Mouse (Mus musculus) urinary bladder, adult 2 months (tissue): ENCODE results near the gene Lcor. TPM values are rescaled to one million over a fixed set of nuclear protein-coding genes. Genes with fewer than 3 reads are reported as not detected.

ENCODE experiments used
- DNase-seq: peaks from one replicate; pipeline ENCODE4 v3.0.0; 2022; ENCODE audit warnings: low spot score
- polyA plus RNA-seq: library from polyadenylated mRNA; depleted of rRNA; stranded (reverse); fragments of >200 nt; gene quantifications from 2 replicates; pipeline ENCODE4 v1.2.3, GENCODE M21; 2012; rRNA removed

The Lcor gene
- 1.3 and 2.5 TPM in 2 replicates for polyA plus RNA-seq

DNA sequence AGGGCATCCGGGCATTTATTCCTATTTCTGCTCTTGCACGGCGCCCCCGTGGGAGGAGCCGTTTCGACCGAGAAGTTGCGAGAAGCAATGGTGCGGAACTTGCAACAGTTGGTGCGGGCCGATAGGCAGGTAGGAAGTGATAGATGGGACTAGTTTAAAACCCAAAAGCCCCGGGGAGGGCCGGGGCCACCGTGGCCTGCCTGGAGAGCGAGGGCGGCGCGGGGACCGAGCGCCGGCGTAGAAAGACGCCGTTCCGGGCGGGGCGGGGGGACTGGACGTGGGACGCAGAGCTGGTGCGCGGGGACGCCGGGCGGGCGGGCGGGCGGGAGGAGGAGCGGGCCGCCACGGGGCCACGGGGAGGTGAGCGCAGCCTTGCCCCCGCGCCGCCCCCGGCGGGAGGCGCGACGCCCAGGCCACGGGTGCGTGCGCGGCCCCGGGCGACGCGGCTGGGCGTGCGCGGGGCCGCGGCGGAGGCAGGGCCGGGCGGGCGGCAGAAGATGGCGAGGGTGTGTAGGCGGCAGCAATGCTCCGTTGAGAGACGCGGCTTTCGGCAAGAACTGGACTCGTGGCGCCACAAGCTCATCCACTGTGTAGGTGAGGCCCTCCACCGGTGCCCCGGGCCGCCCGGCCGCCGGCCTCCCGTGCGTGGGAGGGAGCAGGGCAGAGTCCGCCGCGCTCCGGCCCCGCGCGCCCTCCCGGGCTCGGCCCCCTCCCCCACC, at the start of gene Lcor:
Lcor (plus strand) TSS at position 448 of the 719 bp plus-strand sequence.
- DNase-seq = peak; percentile 90

GRCm38 (mm10) chr19:41435366-41435765, 47.1 kb upstream of the Lcor start:
- DNase-seq = no peak

- no peak for DNase-seq
Observed at GRCm38 (mm10) chr19:41436461-41436860, 46.0 kb upstream of the Lcor start.

GRCm38 (mm10) chr19:41438953-41439352, 43.5 kb upstream of the Lcor start:
- no peak for DNase-seq

DNA sequence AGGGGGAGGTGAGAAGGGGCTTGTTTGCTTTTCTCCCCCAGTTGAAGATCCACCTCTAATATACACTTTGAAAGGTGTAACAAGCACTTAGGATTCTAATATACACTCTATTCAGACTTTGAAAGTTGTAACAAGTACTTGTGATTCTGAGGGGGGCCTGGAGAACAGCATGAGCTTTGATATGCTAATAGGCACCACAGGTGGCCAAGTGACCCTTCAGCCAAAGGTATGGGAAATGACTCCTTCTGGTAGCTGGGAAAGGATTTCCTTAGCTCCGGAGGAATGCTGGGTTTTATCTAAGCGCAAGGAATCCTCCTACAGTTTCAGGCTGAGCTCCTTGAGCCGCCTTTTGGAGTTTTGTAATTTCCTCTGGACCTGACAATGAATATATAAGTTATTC, 41.0 kb upstream of the Lcor start:
- DNase-seq = no peak

DNA sequence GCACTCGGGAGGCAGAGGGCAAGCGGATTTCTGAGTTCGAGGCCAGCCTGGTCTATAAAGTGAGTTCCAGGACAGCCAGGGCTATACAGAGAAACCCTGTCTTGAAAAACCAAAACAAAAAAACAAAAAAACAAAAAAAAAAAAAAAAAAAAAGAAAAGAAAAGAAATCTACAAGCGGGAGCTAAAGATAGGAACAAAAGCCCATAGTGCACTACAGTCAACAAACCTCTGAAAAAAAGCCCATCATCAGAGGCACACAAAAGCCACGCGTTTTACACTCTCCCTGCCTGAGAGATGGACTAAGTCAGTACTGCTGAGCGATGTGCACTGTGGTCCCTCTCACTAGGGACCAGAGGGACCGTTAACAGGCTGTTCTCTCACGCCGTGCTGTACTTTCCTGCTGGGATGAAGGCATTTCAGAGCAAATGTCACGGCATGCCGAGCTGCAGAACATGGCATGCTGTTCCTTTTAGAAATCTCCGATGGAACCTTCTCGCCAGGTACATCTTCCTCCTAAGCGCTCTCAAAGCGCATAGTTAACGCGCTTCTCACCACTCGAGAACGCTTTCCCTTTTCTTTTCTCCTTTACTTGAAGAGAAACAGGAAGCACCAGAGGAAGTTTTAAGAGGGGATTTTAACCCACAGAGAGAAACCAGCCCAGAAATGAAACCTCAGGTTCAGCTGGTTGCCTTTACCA, 40.4 kb upstream of the Lcor start:
- no peak for DNase-seq

DNA sequence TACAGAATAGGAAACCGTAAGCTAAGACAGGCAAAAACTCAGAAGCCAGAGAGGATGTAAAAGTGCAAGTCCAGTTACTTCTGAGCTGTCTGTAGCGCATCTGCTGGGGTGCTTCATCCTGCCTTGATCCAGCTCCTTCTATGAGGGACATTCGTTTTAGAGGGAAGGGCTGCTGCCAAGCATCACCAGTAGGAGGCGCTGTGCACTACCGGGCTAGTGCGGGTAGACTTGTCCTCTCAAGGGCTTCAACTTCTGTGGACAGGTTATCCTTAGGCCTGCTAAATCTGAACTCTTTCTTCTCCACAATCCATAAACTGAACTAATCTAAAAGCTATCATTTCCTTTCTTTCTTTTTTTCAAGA, 39.8 kb upstream of the Lcor start:
- DNase-seq = peak; percentile 38

- DNase-seq = no peak
Observed at GRCm38 (mm10) chr19:41444491-41444890, 37.9 kb upstream of the Lcor start.

GRCm38 (mm10) chr19:41445013-41445610, 37.3 kb upstream of the Lcor start:
- DNase-seq = no peak

- DNase-seq = no peak
Observed at GRCm38 (mm10) chr19:41445723-41446122, 36.7 kb upstream of the Lcor start.

DNA sequence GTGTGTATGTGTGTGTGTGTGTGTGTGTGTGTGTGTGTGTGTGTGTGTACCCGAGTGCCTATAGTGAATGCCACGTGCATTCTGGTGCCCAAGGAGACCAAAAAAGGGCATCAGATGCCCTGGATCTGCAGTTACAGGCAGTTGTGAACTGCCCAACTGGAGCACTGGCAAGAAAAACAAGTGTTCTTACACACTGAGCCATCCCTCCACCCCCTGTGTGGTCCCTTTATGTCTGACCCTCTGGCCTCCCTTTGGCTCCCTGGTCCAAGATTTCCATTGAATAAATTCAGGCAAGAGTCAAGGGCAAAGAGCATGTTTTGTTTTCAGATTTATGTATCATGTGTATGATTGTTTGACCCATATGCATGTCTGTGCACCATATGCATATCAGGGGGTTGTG, 35.3 kb upstream of the Lcor start:
- no peak for DNase-seq

DNA sequence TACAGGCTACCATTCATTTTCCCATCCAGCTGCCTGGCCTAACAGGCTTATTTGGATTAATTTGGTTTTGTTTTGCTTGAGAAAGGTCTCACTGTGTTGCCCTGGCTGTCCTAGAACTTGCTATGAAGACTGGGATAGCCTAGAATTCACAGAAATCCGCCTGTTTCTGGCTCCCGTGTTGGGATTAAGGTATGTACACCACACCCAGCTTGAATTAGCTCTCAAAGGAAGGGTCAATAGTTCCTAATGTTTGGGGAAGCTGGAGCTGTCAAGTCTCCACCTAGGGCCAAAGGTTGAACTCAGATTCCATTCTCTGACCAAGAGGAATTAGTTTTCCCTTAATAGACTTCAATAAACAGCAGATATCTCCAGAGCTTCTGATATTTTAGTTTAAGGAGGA, 34.7 kb upstream of the Lcor start:
- DNase-seq = no peak

DNA sequence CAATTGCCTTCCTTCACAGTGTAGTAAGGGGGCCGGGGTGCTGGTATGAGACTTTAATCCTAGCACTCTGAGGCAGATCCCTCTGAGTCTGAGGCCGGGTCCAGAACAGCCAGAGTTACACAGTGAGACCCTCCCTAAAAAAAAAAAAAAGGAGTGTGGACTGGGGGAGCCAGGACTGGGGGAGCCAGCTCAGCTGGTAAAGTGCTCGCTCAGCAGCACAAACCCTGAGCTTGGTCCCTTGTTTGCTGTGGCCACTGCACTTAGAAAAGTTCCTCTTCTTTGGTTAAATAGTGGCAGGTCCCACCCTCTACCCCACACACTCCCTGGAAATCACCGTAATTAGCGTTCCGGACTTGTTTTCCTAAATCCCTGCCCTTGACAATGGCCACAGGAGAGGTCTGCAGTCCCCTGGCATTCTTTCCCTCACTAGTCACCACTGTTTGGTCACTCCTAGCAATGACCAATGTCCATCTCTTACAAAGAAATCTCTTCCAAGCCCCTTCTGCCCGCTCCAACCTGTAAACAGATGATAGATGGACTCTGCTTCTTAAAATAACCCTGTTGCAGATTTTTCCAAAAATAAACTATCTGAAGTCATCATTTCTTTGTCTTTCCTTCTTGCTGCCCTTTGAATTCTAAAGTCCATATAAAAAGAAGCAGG, 32.9 kb upstream of the Lcor start:
- DNase-seq = no peak

DNA sequence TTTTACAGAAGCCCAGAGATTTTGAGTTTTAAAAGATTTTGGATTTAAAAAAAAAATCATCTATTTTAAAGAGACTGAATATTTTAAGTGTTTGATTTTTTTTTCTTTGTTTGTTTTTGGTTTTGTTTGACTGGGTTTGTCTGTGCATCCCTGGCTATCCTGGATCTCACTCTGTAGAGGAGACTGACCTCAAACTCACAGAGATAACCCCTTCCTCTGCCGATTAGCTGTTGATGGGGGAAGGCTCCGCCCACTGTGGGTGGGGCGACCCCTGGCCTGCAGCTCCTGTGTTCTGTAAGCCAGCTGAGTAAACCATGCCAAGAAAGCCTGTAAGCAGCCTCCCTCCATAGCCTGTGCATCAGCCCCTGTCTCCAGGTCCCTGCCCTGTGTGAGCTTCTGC, 30.3 kb upstream of the Lcor start:
- DNase-seq = no peak

GRCm38 (mm10) chr19:41454601-41455000, 27.8 kb upstream of the Lcor start:
- DNase-seq = no peak

- DNase-seq = no peak
Observed at GRCm38 (mm10) chr19:41455091-41455626, 27.3 kb upstream of the Lcor start.

DNA sequence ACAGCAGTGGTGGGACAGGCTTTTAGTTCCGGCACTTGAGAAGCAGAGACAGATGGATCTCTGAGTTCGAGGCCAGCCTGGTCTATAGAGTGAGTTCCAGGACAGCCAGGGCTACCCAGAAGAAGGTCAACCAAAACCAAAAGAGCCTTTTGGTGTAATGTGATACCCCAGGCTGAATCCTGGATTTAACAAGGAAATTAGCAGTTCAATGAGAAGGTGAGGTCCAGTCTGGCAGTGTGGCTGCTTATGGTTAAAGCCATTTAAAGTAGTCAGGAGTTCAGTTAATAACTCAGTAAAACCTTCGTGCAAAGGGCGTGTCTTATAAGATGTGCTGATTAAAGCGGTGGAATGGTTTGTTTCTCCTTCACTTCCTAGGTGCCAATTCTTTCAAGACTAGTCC, 25.3 kb upstream of the Lcor start:
- DNase-seq = no peak

GRCm38 (mm10) chr19:41462166-41462735, 20.2 kb upstream of the Lcor start:
- no peak for DNase-seq

DNA sequence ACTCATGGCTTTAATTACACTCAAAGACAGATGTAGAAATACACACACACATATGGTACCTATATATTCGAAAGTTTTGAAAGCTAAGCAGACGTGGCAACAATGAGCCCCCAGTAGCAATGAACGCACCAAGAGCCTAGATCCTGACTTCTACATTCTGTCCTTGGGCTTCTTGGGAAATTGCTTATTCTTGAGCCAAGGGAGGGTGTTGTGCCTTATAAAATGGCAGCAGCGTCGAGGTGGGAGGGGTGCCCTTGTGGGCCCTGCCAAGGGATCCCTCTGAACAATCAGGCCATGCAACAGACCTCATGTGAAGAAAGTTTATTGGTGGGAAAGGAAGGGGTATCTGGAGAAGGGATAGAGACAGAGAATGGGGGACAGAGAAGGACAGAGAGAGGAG, 18.6 kb upstream of the Lcor start:
- DNase-seq = no peak

DNA sequence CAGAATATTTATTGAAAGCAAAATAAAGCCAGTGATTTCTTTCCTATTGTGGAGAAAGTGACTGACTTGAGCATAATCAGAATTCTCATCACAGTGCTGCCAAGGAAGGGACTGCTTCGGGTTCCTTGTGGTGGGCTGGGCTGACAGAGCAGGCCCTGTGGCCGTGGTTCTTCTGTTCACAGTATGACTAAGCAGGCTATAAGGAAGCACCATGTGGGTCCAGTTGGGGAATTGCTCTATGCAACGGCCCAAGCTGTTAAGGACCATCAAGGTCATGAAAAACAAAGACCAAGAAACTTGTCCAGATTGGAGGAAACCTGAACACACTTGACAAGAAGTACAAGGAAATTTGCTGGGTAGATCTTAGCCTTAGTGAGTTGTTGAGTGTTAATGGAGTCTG, 16.0 kb upstream of the Lcor start:
- DNase-seq = no peak

DNA sequence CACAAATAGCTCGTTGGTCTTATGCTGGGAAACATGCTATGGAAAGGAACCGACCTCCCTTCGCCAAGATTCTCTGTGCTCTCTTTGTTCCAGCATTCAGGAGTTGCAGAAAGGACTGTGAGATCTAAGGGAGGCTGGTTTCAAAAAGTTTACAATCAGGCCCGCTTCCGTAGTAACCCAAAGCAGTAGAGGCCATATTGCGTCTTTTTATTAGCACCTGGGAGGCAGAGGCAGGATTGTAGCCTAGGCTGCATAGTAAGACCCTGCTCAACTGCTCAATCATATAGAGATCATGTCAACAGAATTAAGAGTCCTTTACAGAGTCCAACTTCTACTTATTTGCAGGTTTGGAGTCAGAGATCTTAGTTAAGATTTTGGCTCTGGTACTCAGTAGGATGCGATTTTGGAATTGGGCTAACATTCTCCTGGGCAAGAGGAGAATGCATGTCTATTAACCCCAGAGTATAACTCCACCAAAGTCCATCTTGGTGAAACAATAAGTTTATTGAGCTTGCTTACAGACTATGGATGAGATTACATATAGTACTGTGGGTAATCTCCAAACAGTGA, 8.8 kb upstream of the Lcor start:
- no peak for DNase-seq

- no peak for DNase-seq
Observed at GRCm38 (mm10) chr19:41474943-41475342, 7.5 kb upstream of the Lcor start.
